Mouse (Mus musculus): ENCODE measurements around the gene Nxph3. TPM values are rescaled to one million over a fixed set of nuclear protein-coding genes. Genes with fewer than 3 reads are reported as not detected.
A peak's percentile ranks its signal among the peaks of the same experiment; 100 is the strongest.

Nxph3 gene
- polyA plus RNA-seq, 1 experiment from 2014 or later, result 7.5 TPM

DNA sequence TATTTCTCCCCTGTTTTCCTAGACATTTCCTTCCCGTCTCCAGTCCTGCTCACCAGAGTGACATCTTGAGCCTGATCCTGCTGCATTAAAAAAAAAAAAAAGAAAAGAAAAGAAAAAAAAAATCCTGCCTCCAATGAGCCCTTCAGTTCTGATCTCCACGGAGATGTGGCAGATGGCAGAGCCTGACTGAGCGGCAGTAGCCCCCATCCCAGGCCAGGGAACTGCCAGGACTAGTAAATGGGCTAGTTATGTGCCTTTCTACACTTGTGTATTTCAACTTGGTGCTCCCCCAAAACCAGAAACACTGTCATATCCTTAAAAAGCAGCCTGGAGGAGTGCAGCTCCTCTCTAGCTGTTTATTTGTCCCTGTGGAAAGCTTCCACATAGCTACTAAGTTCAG is 13.5 kb downstream of the Nxph3 start:
- Histone ChIP-seq H3K4me3 (replicated peaks; ENCODE audit: low read length) (no peak overlapping the region), H3K27ac (ENCODE audit: low read length) (peak overlapping the region; percentile 46), H3K9me3 (ENCODE audit: control insufficient read depth, low read length) (no peaks in the 10 kb centered on the region), H3K36me3 (ENCODE audit: control insufficient read depth, insufficient read depth) (peaks cover 3% of the 10 kb centered on the region; the same call in 1 of the 2 replicates), H3K4me2 (ENCODE audit: low read length) (no peak overlapping the region), H3K9ac (replicated peaks; ENCODE audit: low read depth, low read length) (no peak overlapping the region), H3K27me3 (replicated peaks; ENCODE audit: control insufficient read depth, insufficient read depth, low read length) (no peaks in the 10 kb centered on the region), H3K4me1 (replicated peaks; ENCODE audit: control insufficient read depth, insufficient read depth, low read length) (peaks cover 8% of the 10 kb centered on the region)
- WGBS, result 24% methylated on average over 3 of the region's 3 CpGs
- ATAC-seq, result peak; percentile 52; the same call in 1 of the 2 replicates

DNA sequence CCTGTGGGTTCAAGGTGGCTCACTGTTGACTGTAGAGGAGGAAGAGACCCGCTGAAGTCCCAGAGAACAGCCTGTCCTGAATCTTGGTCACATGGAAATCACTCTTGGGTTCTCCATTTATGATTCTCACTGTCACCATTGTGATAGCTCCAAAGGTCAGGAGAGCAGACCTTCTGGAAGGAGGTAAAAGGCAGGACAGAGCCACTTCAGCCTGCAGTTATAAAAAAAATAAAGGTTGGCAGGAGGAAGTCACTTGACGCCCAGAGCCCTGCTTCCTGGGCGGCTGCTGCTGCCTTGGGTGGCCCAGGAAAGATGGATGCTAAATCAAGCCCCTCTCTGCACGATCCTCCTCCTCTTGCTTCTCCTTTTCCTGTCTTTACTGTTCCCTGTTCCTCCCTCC is 14.0 kb downstream of the Nxph3 start:
- H3K4me2 ChIP-seq (ENCODE audit: low read length), result no peak overlapping the region
- H3K9ac ChIP-seq (replicated peaks; ENCODE audit: low read depth, low read length), result no peak overlapping the region
- peaks cover 8% of the 10 kb centered on the region for H3K4me1 ChIP-seq (replicated peaks; ENCODE audit: control insufficient read depth, insufficient read depth, low read length)
- no peaks in the 10 kb centered on the region for H3K27me3 ChIP-seq (replicated peaks; ENCODE audit: control insufficient read depth, insufficient read depth, low read length)
- H3K9me3 ChIP-seq (ENCODE audit: control insufficient read depth, low read length), result no peaks in the 10 kb centered on the region
- H3K4me3 ChIP-seq (replicated peaks; ENCODE audit: low read length), result no peak overlapping the region
- H3K36me3 ChIP-seq (ENCODE audit: control insufficient read depth, insufficient read depth), result peaks cover 3% of the 10 kb centered on the region; the same call in 1 of the 2 replicates
- peak overlapping the region; percentile 31 for H3K27ac ChIP-seq (ENCODE audit: low read length)
- no peak for ATAC-seq
- 62% methylated on average over 4 of the region's 4 CpGs for WGBS

DNA sequence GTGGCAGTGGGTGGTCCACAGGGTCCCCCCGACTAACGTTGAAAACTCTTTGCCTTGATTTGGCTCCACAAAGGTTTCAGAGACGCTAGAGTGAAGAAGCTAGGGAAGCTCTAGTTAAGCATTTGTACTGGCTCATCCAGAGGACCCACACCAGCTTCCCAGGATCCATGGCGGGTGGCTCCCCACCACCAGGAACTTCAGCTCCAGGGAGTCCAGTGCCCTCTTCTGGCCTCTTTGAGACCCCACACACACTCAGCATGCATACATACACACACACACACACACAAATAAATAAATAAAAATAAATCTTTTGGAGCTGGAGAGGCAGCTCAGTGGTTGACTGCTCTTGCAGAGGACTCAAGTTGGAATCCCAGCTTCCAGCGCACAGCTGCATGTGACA is 16.4 kb downstream of the Nxph3 start:
- peaks cover 20% of the 10 kb centered on the region for H3K4me1 ChIP-seq (replicated peaks; ENCODE audit: control insufficient read depth, insufficient read depth, low read length)
- 93% methylated on average over 5 of the region's 5 CpGs for WGBS

DNA sequence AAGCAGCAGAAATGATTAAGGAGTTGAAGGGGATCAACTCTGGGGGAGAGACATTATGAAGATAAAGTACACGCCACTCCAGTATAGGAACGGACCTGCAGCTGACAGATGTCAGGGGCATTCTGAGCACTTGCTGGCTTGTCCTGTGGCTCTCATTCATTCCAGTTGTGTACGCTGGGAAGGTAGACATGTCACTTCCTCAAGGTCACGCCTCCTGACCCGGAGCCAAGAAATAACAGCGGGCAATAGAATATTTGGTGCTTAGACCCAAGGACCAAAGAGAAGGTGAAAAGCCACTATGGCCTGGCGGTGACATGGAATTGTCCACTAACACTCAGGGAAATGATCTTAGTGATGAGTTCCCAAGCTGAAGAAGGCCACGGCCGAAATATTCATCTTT is 18.5 kb downstream of the Nxph3 start:
- Histone ChIP-seq H3K9ac (replicated peaks; ENCODE audit: low read depth, low read length) (no peak overlapping the region), H3K27ac (ENCODE audit: low read length) (no peak overlapping the region), H3K4me1 (replicated peaks; ENCODE audit: control insufficient read depth, insufficient read depth, low read length) (peaks cover 16% of the 10 kb centered on the region), H3K4me3 (replicated peaks; ENCODE audit: low read length) (no peak overlapping the region), H3K27me3 (replicated peaks; ENCODE audit: control insufficient read depth, insufficient read depth, low read length) (no peaks in the 10 kb centered on the region), H3K36me3 (ENCODE audit: control insufficient read depth, insufficient read depth) (peaks cover 11% of the 10 kb centered on the region), H3K9me3 (ENCODE audit: control insufficient read depth, low read length) (no peaks in the 10 kb centered on the region), H3K4me2 (ENCODE audit: low read length) (no peak overlapping the region)
- ATAC-seq, result no peak
- 95% methylated on average over 9 of the region's 9 CpGs for WGBS

More for the DNA sequence above, 16.4 kb downstream of the Nxph3 start:
- H3K4me2 ChIP-seq (ENCODE audit: low read length), result no peak overlapping the region
- ATAC-seq, result no peak
- no peak overlapping the region for H3K27ac ChIP-seq (ENCODE audit: low read length)
- peaks cover 5% of the 10 kb centered on the region for H3K36me3 ChIP-seq (ENCODE audit: control insufficient read depth, insufficient read depth)
- H3K9me3 ChIP-seq (ENCODE audit: control insufficient read depth, low read length), result no peaks in the 10 kb centered on the region
- H3K4me3 ChIP-seq (replicated peaks; ENCODE audit: low read length), result no peak overlapping the region
- H3K27me3 ChIP-seq (replicated peaks; ENCODE audit: control insufficient read depth, insufficient read depth, low read length), result no peaks in the 10 kb centered on the region
- no peak overlapping the region for H3K9ac ChIP-seq (replicated peaks; ENCODE audit: low read depth, low read length)

DNA sequence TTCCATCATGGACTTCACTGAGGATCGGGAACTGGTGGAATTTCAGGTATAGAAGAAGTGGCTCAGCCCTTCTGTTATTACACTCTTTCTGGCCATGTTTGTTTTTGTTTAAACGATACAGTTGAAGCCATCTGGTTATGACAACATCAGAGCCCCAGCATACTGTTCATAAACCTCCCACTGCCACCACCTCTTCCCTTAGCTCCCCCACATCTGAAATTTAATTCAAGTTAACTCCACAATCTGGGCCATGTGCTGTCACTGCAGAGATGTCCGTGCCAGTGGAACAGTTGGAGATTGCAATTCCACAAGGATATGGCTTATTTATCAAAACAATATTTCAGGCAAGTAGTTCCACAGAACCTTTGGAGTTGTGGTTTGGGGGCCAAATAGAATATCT is 20.0 kb downstream of the Nxph3 start:
- ATAC-seq, result no peak
- Histone ChIP-seq H3K4me2 (ENCODE audit: low read length) (no peak overlapping the region), H3K4me3 (replicated peaks; ENCODE audit: low read length) (no peak overlapping the region), H3K4me1 (replicated peaks; ENCODE audit: control insufficient read depth, insufficient read depth, low read length) (peaks cover 12% of the 10 kb centered on the region), H3K27me3 (replicated peaks; ENCODE audit: control insufficient read depth, insufficient read depth, low read length) (no peaks in the 10 kb centered on the region), H3K27ac (ENCODE audit: low read length) (no peak overlapping the region; the same call in 1 of the 2 replicates), H3K9ac (replicated peaks; ENCODE audit: low read depth, low read length) (no peak overlapping the region), H3K9me3 (ENCODE audit: control insufficient read depth, low read length) (no peaks in the 10 kb centered on the region), H3K36me3 (ENCODE audit: control insufficient read depth, insufficient read depth) (peaks cover 11% of the 10 kb centered on the region)
- 77% methylated on average over 3 of the region's 3 CpGs for WGBS

DNA sequence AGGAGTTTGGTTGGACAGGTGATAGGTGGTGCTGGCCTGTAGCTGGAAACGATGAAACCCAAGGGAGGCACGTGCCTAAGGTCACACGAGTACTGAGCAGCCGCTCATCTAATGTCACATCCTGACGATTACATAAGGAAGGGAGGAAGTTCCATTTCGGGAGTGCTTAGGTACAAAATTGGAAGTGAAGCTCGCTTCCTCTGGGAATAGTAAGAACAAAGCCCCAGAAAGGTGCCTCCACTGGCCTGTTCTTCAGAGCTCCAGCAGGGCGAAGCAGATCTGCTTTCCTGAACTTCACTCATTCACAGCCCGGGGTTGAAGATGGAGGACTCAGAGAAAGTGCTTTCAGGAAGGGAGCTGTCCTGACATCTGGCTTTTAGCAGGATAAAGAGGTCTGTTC is 20.4 kb downstream of the Nxph3 start:
- peaks cover 12% of the 10 kb centered on the region for H3K4me1 ChIP-seq (replicated peaks; ENCODE audit: control insufficient read depth, insufficient read depth, low read length)
- no peak for ATAC-seq
- no peak overlapping the region for H3K9ac ChIP-seq (replicated peaks; ENCODE audit: low read depth, low read length)
- no peaks in the 10 kb centered on the region for H3K9me3 ChIP-seq (ENCODE audit: control insufficient read depth, low read length)
- no peak overlapping the region for H3K4me2 ChIP-seq (ENCODE audit: low read length)
- WGBS, result 91% methylated on average over 9 of the region's 9 CpGs
- H3K27me3 ChIP-seq (replicated peaks; ENCODE audit: control insufficient read depth, insufficient read depth, low read length), result no peaks in the 10 kb centered on the region
- no peak overlapping the region; the same call in 1 of the 2 replicates for H3K27ac ChIP-seq (ENCODE audit: low read length)
- peaks cover 11% of the 10 kb centered on the region for H3K36me3 ChIP-seq (ENCODE audit: control insufficient read depth, insufficient read depth)
- H3K4me3 ChIP-seq (replicated peaks; ENCODE audit: low read length), result no peak overlapping the region

DNA sequence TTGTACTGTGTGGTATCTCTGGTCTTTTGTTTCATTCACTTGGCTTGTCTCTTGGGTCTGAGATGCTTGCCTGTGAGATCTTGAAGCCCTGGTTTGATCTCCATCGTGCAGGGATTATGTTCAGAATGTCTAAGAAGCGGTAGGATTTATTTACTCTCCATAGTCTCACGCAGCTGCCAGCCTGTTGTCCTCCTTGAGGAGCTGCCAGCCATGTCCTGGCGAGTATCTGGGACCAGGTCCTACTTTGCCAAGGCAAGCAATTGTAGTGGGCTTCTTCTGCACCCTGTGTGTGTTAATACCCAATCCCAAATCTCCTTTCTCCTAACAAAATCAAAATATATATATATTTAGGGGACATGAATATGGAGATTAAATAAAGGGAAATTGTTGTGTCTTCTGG is 21.4 kb downstream of the Nxph3 start:
- whole genome bisulfite sequencing, result 76% methylated on average over 4 of the region's 4 CpGs
- H3K36me3 ChIP-seq (ENCODE audit: control insufficient read depth, insufficient read depth), result peaks cover 10% of the 10 kb centered on the region
- H3K4me1 ChIP-seq (replicated peaks; ENCODE audit: control insufficient read depth, insufficient read depth, low read length), result peaks cover 12% of the 10 kb centered on the region
- no peak overlapping the region for H3K9ac ChIP-seq (replicated peaks; ENCODE audit: low read depth, low read length)
- no peak overlapping the region for H3K27ac ChIP-seq (ENCODE audit: low read length)
- H3K9me3 ChIP-seq (ENCODE audit: control insufficient read depth, low read length), result no peaks in the 10 kb centered on the region
- ATAC-seq, result no peak
- H3K27me3 ChIP-seq (replicated peaks; ENCODE audit: control insufficient read depth, insufficient read depth, low read length), result no peaks in the 10 kb centered on the region
- no peak overlapping the region for H3K4me2 ChIP-seq (ENCODE audit: low read length)
- no peak overlapping the region for H3K4me3 ChIP-seq (replicated peaks; ENCODE audit: low read length)

DNA sequence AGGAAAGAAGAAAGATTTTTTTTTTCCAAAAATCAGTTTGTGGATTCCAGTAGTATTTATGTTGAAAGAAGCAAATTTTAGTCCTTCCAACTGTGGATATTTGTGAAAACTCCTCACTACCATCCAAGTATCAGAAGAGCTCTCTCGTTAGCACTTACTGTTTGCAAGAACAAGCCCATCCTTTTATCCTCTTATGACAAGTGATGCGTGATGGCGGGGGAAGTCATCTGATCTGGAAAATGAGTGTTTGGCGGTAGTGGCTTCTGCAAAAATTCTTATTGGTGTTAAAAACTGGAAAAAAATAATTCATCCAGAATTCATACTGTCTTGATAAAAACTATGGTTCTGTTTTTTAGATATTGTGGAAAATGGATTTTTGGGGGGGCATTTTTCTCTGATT is 22.1 kb downstream of the Nxph3 start:
- Histone ChIP-seq H3K4me2 (ENCODE audit: low read length) (no peak overlapping the region), H3K27ac (ENCODE audit: low read length) (no peak overlapping the region), H3K9me3 (ENCODE audit: control insufficient read depth, low read length) (no peaks in the 10 kb centered on the region), H3K36me3 (ENCODE audit: control insufficient read depth, insufficient read depth) (peaks cover 8% of the 10 kb centered on the region), H3K27me3 (replicated peaks; ENCODE audit: control insufficient read depth, insufficient read depth, low read length) (no peaks in the 10 kb centered on the region), H3K4me1 (replicated peaks; ENCODE audit: control insufficient read depth, insufficient read depth, low read length) (peaks cover 12% of the 10 kb centered on the region), H3K4me3 (replicated peaks; ENCODE audit: low read length) (no peak overlapping the region), H3K9ac (replicated peaks; ENCODE audit: low read depth, low read length) (no peak overlapping the region)
- WGBS, result 59% methylated on average over 4 of the region's 4 CpGs
- ATAC-seq, result no peak

DNA sequence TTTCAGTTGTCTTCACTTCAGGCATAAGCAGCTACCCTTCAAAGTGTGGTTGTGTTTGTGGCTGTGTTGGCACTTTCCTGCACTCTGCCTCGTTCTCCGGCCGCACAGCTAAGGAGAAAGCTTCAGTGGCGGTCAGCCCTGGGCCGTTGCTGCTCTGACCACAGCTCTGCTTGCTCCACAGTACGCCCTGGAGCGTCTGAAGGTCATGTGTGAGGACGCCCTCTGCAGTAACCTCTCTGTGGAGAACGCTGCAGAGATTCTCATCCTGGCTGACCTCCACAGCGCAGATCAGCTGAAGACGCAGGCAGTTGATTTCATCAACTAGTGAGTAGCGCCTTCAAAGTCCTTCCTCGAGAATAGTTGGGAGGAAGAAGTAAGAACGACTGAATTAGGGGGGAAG is 24.3 kb downstream of the Nxph3 start:
- Histone ChIP-seq H3K9me3 (ENCODE audit: control insufficient read depth, low read length) (no peaks in the 10 kb centered on the region), H3K27ac (ENCODE audit: low read length) (no peak overlapping the region), H3K36me3 (ENCODE audit: control insufficient read depth, insufficient read depth) (peaks cover 17% of the 10 kb centered on the region), H3K4me2 (ENCODE audit: low read length) (no peak overlapping the region), H3K27me3 (replicated peaks; ENCODE audit: control insufficient read depth, insufficient read depth, low read length) (no peaks in the 10 kb centered on the region), H3K4me3 (replicated peaks; ENCODE audit: low read length) (no peak overlapping the region), H3K4me1 (replicated peaks; ENCODE audit: control insufficient read depth, insufficient read depth, low read length) (peaks cover 12% of the 10 kb centered on the region), H3K9ac (replicated peaks; ENCODE audit: low read depth, low read length) (no peak overlapping the region)
- 93% methylated on average over 14 of the region's 14 CpGs for WGBS
- ATAC-seq, result no peak

DNA sequence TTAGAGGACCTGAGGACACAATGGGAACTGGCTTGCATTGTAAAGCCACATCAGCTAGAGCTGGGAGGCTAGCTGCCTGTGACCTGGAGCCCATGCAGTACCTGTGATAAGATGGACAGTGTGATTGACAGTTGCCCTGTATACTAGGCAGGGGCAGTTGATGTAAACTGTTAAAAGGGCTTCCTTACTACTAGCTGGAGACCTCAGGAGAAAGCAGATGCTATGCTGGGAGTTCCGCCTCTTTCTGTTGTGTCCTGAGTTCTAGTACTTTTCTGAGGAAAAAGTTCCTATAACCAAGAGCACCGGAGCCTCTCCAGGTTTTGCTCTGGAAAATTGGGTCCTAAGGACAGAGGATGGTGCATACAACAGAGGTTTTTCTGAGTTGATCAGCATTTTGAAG is 27.1 kb downstream of the Nxph3 start:
- WGBS, result 98% methylated on average over 2 of the region's 2 CpGs
- no peak overlapping the region for H3K9ac ChIP-seq (replicated peaks; ENCODE audit: low read depth, low read length)
- H3K36me3 ChIP-seq (ENCODE audit: control insufficient read depth, insufficient read depth), result peaks cover 19% of the 10 kb centered on the region
- no peak overlapping the region for H3K4me3 ChIP-seq (replicated peaks; ENCODE audit: low read length)
- no peak overlapping the region for H3K4me2 ChIP-seq (ENCODE audit: low read length)
- no peak overlapping the region for H3K27ac ChIP-seq (ENCODE audit: low read length)
- no peak for ATAC-seq
- H3K4me1 ChIP-seq (replicated peaks; ENCODE audit: control insufficient read depth, insufficient read depth, low read length), result no peaks in the 10 kb centered on the region
- no peaks in the 10 kb centered on the region for H3K27me3 ChIP-seq (replicated peaks; ENCODE audit: control insufficient read depth, insufficient read depth, low read length)
- no peaks in the 10 kb centered on the region for H3K9me3 ChIP-seq (ENCODE audit: control insufficient read depth, low read length)
